Mouse (Mus musculus) skeletal muscle tissue, adult 2 months (tissue): ENCODE results near the gene Fam107b.

Source experiments
- DNase-seq: peaks from one replicate; pipeline ENCODE4 v3.0.0-alpha.2; 2012; ENCODE audit warnings: low read depth, low spot score

Fam107b gene

GRCm38 (mm10) chr2:3771483-3771882, 201.2 kb downstream of the Fam107b start:
- DNase-seq = no peak

GRCm38 (mm10) chr2:3773089-3773488, 202.8 kb downstream of the Fam107b start:
- DNase-seq = no peak

DNA sequence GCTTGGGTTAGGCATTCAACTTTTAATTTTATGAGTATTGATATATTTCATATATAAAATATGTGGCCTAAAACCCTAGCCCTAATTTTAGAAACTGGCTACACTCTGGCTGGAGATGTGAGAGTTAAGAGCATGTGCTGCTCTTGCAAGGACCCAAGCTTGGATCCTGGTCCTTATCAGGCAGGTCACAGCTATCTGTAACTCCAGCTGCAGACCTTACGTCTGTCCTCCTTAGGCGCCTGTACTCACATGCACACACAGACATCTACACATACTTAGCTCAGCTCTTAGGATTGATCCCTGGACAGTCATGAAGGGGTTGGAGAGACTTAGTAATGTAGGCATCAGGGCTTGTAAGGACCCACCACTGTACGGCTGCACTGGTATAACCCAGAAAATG, 205.3 kb downstream of the Fam107b start:
- DNase-seq = no peak

GRCm38 (mm10) chr2:3776045-3776444, 205.8 kb downstream of the Fam107b start:
- DNase-seq = no peak

- no peak for DNase-seq
These were observed 207.4 kb downstream of the Fam107b start for GRCm38 (mm10) chr2:3777696-3778095.

DNA sequence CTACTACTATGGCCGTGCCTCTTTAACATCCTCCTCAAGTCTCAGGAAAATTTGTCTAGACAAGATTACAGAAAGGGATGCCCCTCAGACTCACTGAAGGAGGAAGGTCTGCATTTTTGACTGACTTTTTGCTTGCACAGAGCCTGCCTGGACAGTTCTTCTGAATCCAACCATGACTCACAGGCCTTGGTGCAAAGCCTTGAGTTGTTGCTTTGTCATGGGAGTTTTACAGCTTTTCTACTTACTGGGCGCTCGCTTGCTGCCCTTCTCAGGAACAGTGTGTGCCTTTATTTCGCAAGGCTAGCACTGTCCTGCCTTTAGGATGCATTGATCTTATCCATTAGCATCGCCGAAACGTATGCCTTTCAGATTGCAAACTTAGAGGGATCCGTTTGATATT, 215.3 kb downstream of the Fam107b start:
- DNase-seq = no peak

DNA sequence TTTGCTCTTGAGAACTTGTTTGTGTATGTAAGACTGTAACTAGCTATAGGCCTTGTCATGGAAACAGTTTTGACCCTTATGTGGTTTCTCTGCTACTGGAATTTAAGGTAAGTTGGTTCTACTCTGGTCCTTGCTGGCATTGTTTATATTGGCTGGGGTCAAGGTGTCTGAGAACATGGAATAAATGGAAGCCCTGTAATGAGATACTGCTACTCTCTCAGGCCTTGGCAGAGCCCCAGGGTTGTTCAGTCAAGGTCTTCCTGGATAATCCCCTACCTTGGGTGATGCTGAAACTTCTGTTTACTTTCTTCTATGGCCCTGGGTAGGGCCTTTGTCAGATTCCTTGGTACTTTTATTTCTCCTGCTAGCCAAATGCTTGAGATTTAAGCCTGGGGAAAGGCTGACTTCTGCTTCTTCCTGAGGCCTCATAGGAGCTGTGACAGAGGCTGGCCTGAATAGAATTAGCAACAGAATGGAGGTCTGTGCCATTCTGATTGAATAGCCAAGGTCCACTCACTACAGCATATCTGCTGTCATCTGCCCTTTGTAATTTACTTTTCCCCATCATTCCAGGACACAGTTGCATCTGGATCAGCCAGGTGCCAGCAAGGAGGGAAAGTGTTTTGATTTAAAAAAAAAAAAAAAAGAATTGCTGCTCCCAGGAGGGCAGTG, 217.6 kb downstream of the Fam107b start:
- DNase-seq = no peak

GRCm38 (mm10) chr2:3788424-3788786, 218.1 kb downstream of the Fam107b start:
- DNase-seq = no peak

DNA sequence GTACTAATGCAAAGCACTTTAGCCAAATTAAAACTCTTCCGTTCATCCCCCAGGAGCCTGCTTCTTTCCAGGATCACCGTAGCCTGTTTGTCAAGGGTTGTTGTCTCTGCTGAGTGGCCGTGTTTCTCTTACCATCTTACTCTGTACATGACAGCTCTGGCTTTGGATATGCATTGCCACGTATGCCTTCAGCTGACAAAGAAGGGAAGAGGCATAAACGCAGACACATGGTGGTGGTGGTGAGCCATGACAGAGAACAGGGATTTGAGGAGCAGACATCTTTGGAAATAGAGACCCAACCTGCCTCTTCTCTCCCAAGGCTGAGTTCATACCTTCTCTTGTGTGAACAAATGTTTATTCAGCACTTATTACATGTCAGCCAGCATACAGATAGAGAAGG, 226.3 kb downstream of the Fam107b start:
- no peak for DNase-seq

- peak; percentile 3 for DNase-seq
These were observed 229.7 kb downstream of the Fam107b start for GRCm38 (mm10) chr2:3799767-3800554.

DNA sequence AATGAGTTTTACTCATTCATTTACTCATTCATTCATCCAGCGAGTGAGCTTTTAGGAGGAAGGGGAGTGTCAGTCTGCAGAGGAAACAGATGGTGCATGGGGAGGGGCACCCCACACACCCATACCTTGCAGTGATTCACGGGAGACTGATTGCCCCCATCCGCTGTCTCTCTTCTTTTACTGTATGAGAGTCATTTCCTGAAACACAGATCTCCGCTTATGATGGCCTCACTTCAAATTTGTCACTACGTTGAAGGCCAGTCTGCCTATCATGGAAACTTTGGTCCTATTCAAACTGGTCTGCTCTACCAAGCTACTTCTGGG, 230.2 kb downstream of the Fam107b start:
- no peak for DNase-seq

DNA sequence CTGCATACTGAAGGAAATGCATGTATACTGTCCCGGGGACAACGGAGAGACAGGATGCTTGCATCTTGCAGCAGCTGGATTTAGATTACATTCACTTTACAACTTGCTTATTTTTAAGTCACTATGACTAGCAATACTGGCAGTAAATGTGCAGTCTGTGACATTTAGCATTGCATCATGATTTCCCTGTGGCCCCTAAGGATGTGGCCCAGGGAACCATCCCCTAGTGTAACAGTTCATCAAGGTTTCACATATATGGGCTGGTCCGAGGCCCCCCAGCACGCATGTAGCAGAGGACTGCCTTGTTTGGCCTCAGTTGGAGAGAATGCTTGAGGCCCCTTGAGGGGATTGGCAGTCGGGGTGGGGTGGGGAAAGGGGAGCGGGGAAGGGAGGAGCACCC, 235.5 kb downstream of the Fam107b start:
- DNase-seq = no peak

DNA sequence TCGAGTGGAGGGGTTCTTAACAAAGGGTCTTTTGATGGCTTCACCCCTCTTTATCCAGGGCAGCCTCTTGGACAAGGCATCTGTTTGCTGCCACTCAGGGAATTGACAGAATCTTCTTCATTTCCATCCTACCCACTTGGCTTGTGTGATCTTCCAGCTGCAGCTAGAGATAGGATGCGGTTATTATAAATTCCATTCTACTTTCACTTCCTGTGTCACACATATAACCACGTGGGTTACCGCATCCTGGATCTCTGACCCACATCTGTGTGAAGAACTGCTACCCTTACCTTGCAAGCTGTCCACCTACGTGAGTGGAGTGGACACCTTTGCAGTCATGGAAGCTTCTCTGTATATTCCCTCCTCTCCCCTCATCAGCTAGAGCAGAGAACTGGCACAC, 240.0 kb downstream of the Fam107b start:
- DNase-seq = no peak

GRCm38 (mm10) chr2:3816142-3816609, 245.9 kb downstream of the Fam107b start:
- peak; percentile 81 for DNase-seq

GRCm38 (mm10) chr2:3817626-3818025, 247.3 kb downstream of the Fam107b start:
- no peak for DNase-seq

GRCm38 (mm10) chr2:3822483-3823455, 252.5 kb downstream of the Fam107b start:
- no peak for DNase-seq
